Mouse (Mus musculus): Measurements from ENCODE around the gene Kpna7.

DNA sequence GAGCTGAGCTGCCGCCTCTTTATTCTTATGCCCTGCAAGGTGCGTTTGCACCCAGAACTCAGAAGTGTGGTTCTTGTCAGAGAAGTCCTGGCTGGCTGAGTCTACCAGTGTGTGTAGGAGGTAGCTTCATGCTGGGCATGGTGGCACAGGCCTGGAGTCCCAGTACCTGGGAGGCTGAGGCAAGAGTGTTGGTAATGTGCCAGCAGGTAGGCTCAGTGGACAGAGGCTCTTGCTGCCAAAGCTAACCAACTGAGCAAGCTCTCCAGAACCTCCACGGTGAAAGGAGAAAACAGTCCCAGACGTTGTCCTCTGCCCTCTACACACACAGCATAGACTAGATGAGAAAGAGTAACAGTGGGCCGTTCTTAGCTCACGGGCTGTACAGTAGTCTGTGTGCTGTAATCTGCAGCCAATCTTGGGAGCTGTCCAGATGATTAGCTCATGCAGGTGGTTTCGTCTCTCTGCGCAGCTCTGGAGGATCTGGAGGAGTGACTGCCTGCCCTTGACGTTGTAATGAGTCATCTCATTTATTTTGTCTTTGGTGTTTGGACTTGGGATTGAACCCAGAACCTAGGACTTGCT lies 22.0 kb upstream of the Kpna7 start:
- no peak for TF ChIP-seq CTCF (IDR thresholded peaks at IDR 0.05)
- TF ChIP-seq EP300 (IDR thresholded peaks at IDR 0.05) = no peak

Data from lung, postnatal 0 days (tissue).